Mouse (Mus musculus): ENCODE measurements around the gene Inhbe. TPM values are rescaled to one million over a fixed set of nuclear protein-coding genes. Genes with fewer than 3 reads are reported as not detected.

The Inhbe gene
- polyA plus RNA-seq, 1 experiment from 2014 or later = not detected

DNA sequence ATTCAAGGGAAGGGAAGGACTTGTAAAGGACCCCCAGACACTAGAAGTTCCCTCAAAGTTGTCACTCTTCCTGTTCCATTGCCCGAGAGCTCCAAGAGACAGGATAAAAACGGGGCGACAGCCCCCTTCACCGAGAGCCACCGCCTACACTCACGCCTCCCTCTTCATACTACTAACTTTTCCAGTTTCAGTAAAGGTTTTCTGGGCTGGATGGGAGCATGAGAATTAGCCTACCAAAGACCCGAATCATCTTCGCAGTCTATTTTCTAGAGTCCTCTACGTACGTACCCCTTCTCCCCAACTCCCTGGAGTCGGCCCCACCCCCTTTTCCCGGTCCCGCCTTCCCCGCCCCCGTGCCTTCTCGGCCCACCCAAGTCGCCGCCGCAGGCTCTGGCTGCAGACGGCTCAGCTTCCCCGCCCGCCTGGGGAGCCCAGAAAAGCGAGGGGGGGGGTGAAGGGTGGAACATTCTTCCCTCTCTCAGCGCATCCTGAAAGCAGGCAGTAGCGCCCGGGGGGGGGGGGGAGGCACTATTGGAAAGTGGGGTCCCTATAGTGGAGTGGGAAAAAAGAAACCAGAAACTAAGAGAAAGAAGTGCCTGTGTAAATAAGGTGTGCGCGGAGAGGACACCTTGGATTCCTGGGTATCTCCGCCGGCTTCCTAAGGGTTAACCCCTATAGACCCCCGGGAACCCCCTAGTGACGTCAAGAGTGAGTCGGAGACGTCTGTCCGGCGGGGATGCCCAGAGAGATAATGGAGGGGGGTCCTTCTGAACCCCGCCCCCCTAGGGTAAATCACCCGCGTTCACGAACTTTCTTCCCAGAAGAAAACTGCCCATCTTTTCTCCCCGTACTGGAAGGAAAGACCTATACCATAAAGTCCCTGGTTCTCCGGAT, 14.3 kb downstream of the Inhbe start:
- Histone ChIP-seq H3K27ac (ENCODE audit: low read length) (peak overlapping the region; percentile 94), H3K27me3 (ENCODE audit: control insufficient read depth, insufficient read depth, low read depth, low read length) (peaks cover 7% of the 10 kb centered on the region), H3K4me3 (ENCODE audit: low read length) (peak overlapping the region; percentile 62), H3K36me3 (ENCODE audit: control insufficient read depth, insufficient read depth, low read length) (no peaks in the 10 kb centered on the region), H3K9me3 (ENCODE audit: control insufficient read depth, low read length) (no peaks in the 10 kb centered on the region), H3K4me1 (replicated peaks; ENCODE audit: control insufficient read depth, insufficient read depth, low read length) (peaks cover 14% of the 10 kb centered on the region), H3K9ac (ENCODE audit: low read length) (peak overlapping the region; percentile 66), H3K4me2 (ENCODE audit: low read depth, low read length) (peak overlapping the region; percentile 97)
- under 1% methylated on average over 40 of the region's 42 CpGs for WGBS
- ATAC-seq (ENCODE audit: low read depth) = peak; percentile 77

DNA sequence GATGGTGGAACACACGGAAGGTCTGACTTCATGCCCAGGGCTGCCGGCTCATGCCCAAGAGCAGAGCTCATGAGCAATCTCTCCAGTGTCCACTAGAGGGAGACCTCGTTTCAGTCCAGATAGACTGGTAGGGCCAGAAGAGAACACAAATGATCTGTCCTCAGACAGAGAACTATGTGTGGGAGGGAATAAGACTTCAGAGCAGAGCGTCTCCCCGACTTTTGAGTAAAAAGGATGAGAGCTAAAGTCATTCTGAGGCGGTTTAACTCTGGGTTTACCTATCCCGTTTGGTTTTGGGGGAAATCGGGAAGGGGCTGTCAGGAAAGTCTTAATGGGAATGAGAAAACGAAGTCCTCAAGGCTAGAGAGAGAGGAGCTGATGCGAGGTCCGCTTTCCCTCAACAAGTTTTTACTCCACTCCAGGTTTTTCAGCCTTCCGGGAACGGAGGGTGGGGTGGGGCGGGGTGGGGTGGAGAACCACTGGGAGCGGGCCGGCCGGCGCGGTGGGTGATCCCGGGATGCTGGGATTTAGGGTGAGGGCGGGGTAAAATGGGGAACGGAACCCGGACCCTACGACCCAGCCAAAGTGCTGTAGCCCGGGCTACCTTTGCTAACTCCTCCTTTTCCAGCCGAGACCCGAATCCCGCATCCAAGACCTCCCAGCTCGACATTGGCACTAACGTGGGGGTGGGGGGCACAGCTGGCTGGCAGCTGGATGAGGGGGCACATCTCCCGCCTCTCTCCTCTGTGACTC, 15.1 kb downstream of the Inhbe start:
- peak overlapping the region; percentile 97 for H3K4me2 ChIP-seq (ENCODE audit: low read depth, low read length)
- peak overlapping the region; percentile 62 for H3K4me3 ChIP-seq (ENCODE audit: low read length)
- peak; percentile 72 for ATAC-seq (ENCODE audit: low read depth)
- peaks cover 3% of the 10 kb centered on the region; the same call in 1 of the 2 replicates for H3K36me3 ChIP-seq (ENCODE audit: control insufficient read depth, insufficient read depth, low read length)
- peaks cover 7% of the 10 kb centered on the region for H3K27me3 ChIP-seq (ENCODE audit: control insufficient read depth, insufficient read depth, low read depth, low read length)
- H3K27ac ChIP-seq (ENCODE audit: low read length) = peak overlapping the region; percentile 94
- H3K4me1 ChIP-seq (replicated peaks; ENCODE audit: control insufficient read depth, insufficient read depth, low read length) = peaks cover 14% of the 10 kb centered on the region
- H3K9ac ChIP-seq (ENCODE audit: low read length) = peak overlapping the region; percentile 66
- WGBS = under 1% methylated on average over 31 of the region's 31 CpGs
- H3K9me3 ChIP-seq (ENCODE audit: control insufficient read depth, low read length) = no peaks in the 10 kb centered on the region

DNA sequence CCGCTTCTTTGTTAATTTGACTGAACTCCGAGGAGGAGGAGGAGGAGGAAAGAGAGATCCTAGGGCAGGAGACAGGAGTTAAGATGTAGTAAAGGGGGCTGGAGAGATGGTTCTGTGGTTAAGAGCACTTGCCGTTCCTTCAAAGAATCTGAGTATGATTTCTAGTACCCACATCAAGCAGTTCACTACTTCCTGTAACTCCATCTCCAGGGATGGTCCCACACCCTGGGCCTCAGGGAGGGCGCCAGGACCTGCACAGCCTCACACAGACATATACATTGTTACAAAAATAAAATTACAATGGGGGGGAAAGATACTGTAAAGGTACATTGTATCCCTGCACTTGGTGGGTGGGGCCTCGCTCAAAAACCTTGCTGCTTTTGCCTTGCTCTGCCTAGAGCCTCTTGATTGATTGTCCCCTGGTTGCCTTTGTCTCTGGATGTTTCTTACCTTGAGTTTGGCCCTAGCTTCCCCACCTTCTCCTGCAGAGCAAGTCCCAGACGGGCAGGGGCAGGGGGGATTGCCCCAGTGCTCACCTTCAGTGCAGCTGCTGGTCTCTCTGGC, 16.6 kb downstream of the Inhbe start:
- H3K9ac ChIP-seq (ENCODE audit: low read length) = no peak overlapping the region
- no peak overlapping the region for H3K27ac ChIP-seq (ENCODE audit: low read length)
- peaks cover 8% of the 10 kb centered on the region; the same call in 1 of the 2 replicates for H3K36me3 ChIP-seq (ENCODE audit: control insufficient read depth, insufficient read depth, low read length)
- ATAC-seq (ENCODE audit: low read depth) = no peak
- 70% methylated on average over 6 of the region's 6 CpGs for WGBS
- no peak overlapping the region for H3K4me3 ChIP-seq (ENCODE audit: low read length)
- peaks cover 14% of the 10 kb centered on the region for H3K4me1 ChIP-seq (replicated peaks; ENCODE audit: control insufficient read depth, insufficient read depth, low read length)
- H3K9me3 ChIP-seq (ENCODE audit: control insufficient read depth, low read length) = no peaks in the 10 kb centered on the region
- H3K4me2 ChIP-seq (ENCODE audit: low read depth, low read length) = no peak overlapping the region
- H3K27me3 ChIP-seq (ENCODE audit: control insufficient read depth, insufficient read depth, low read depth, low read length) = peaks cover 7% of the 10 kb centered on the region

DNA sequence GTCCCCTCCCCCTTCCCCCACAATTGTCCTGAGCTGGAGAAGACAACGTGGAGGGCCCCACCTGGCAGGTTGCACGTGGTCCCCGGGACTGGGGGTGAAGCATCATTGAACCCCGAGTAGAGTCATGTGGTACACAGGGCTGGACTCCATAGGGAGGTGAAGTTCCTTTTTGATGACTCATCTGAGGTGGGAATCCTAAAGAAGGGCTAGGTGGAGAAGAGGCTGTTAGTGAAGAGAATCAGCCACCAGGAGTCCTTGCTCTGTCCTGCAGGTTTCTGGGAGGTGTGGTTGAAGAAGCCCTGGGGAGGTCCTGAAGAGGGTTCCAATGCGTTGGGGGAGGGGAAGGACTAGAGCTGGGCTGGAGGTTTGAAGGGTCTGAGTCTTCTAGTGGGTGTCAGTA, 17.3 kb downstream of the Inhbe start:
- H3K27ac ChIP-seq (ENCODE audit: low read length) = no peak overlapping the region
- peaks cover 9% of the 10 kb centered on the region for H3K4me1 ChIP-seq (replicated peaks; ENCODE audit: control insufficient read depth, insufficient read depth, low read length)
- 60% methylated on average over 5 of the region's 5 CpGs for whole genome bisulfite sequencing
- H3K36me3 ChIP-seq (ENCODE audit: control insufficient read depth, insufficient read depth, low read length) = peaks cover 8% of the 10 kb centered on the region; the same call in 1 of the 2 replicates
- no peak overlapping the region for H3K4me3 ChIP-seq (ENCODE audit: low read length)
- peaks cover 7% of the 10 kb centered on the region for H3K27me3 ChIP-seq (ENCODE audit: control insufficient read depth, insufficient read depth, low read depth, low read length)
- no peak overlapping the region for H3K4me2 ChIP-seq (ENCODE audit: low read depth, low read length)
- no peak for ATAC-seq (ENCODE audit: low read depth)
- no peak overlapping the region for H3K9ac ChIP-seq (ENCODE audit: low read length)
- no peaks in the 10 kb centered on the region for H3K9me3 ChIP-seq (ENCODE audit: control insufficient read depth, low read length)

DNA sequence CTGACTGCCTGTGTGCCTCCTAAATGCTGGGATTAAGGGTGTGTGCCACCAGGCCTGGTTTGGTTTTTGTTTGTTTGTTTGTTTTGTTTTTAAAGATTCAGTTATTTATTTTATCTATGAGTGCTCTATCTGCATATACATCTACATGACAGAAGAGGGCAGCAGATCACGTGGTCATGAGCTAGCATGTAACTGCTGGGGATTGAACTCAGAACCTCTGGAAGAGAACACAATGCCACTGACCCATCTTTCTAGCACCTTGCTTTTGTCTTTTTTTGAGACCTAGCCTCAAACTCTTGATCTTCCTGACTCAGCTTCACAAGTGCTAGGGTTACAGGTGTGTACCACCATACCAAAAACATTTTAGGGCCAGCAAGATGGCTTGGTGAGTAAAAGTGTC, 18.9 kb downstream of the Inhbe start:
- no peak for ATAC-seq (ENCODE audit: low read depth)
- Histone ChIP-seq H3K9ac (ENCODE audit: low read length) (no peak overlapping the region), H3K4me3 (ENCODE audit: low read length) (no peak overlapping the region), H3K36me3 (ENCODE audit: control insufficient read depth, insufficient read depth, low read length) (peaks cover 8% of the 10 kb centered on the region; the same call in 1 of the 2 replicates), H3K4me2 (ENCODE audit: low read depth, low read length) (no peak overlapping the region), H3K9me3 (ENCODE audit: control insufficient read depth, low read length) (no peaks in the 10 kb centered on the region), H3K27ac (ENCODE audit: low read length) (no peak overlapping the region), H3K4me1 (replicated peaks; ENCODE audit: control insufficient read depth, insufficient read depth, low read length) (peaks cover 6% of the 10 kb centered on the region), H3K27me3 (ENCODE audit: control insufficient read depth, insufficient read depth, low read depth, low read length) (peaks cover 3% of the 10 kb centered on the region; the same call in 1 of the 2 replicates)
- 54% methylated on average over 1 of the region's 1 CpGs for WGBS

DNA sequence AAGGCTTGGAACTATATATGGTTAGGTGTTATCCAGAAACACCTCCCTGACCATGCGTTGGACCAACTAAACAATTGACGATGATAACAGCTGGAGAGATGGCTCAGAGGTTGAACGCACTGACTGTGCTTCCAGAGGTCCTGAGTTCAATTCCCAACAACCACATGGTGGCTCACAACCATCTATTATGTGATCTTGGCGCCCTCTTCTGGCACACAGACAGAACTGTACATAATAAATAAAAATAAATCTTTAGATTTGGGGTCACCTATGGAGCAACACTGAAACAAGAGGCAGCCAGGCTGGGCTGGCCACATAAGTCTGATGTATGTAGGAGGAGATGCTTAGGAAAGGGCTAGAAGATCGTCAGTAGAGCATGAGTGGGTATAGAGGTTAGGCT, 21.1 kb downstream of the Inhbe start:
- H3K9me3 ChIP-seq (ENCODE audit: control insufficient read depth, low read length) = no peaks in the 10 kb centered on the region
- peaks cover 8% of the 10 kb centered on the region; the same call in 1 of the 2 replicates for H3K36me3 ChIP-seq (ENCODE audit: control insufficient read depth, insufficient read depth, low read length)
- no peak overlapping the region for H3K4me3 ChIP-seq (ENCODE audit: low read length)
- H3K4me1 ChIP-seq (replicated peaks; ENCODE audit: control insufficient read depth, insufficient read depth, low read length) = no peaks in the 10 kb centered on the region
- ATAC-seq (ENCODE audit: low read depth) = no peak
- no peak overlapping the region for H3K27ac ChIP-seq (ENCODE audit: low read length)
- H3K9ac ChIP-seq (ENCODE audit: low read length) = no peak overlapping the region
- H3K4me2 ChIP-seq (ENCODE audit: low read depth, low read length) = no peak overlapping the region
- H3K27me3 ChIP-seq (ENCODE audit: control insufficient read depth, insufficient read depth, low read depth, low read length) = peaks cover 9% of the 10 kb centered on the region
- WGBS = 63% methylated on average over 5 of the region's 5 CpGs

DNA sequence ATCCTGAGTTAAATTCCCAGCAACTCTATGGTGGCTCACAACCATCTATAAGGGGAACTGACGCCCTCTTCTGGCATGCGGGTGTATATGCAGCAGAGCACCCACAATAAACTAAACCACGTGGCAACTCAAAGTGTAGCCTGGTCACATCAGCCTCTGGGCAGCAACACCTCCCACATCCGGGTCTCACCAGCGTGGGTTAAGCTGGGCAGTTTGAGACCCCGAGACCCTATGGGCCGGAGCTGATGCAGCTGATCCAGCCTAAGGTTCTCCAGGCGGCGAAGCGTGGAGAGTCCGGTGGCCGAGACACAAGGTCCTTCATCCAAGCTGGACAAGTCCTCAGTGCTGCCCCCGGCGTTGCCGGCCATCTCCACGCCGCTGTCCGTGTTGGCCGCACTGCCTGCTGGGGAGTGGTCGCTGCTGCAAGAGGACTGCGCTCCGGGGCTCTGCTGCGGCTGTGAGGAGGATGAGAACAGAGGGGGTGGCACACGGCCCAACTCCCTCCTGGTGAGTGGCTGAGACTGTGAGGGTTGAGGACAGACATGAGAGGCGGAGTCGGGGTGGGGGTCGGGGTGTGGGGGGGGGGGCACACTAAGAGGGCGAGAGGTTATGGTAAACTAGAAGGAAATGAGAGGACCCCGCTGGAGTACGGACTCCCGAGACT, 21.9 kb downstream of the Inhbe start:
- no peak overlapping the region for H3K9ac ChIP-seq (ENCODE audit: low read length)
- peaks cover 17% of the 10 kb centered on the region for H3K27me3 ChIP-seq (ENCODE audit: control insufficient read depth, insufficient read depth, low read depth, low read length)
- no peak for ATAC-seq (ENCODE audit: low read depth)
- no peak overlapping the region for H3K4me3 ChIP-seq (ENCODE audit: low read length)
- H3K4me2 ChIP-seq (ENCODE audit: low read depth, low read length) = no peak overlapping the region
- 50% methylated on average over 31 of the region's 31 CpGs for WGBS
- no peak overlapping the region for H3K27ac ChIP-seq (ENCODE audit: low read length)
- no peaks in the 10 kb centered on the region for H3K4me1 ChIP-seq (replicated peaks; ENCODE audit: control insufficient read depth, insufficient read depth, low read length)
- no peaks in the 10 kb centered on the region; the same call in 1 of the 2 replicates for H3K9me3 ChIP-seq (ENCODE audit: control insufficient read depth, low read length)
- H3K36me3 ChIP-seq (ENCODE audit: control insufficient read depth, insufficient read depth, low read length) = peaks cover 8% of the 10 kb centered on the region; the same call in 1 of the 2 replicates

DNA sequence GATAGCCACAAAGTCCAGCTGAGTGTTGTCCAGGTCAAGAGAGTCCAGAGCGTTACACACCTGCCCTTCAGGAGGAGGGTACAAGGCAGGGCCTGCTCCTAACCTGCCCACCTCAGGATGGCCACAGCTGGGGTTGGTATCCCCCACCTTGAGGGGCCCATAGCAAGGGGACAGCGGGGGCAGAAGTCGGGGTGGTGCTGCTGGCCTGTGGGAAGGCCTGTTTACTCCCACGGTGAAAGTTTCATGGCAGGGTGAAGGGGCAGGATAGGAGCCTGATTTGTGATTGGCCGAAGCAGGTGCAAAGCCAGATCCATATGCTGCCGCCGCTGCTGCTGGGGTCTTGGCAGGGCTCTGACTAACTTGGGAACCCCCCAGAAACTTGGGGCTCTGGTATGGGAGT, 24.0 kb downstream of the Inhbe start:
- Histone ChIP-seq H3K4me2 (ENCODE audit: low read depth, low read length) (no peak overlapping the region), H3K27me3 (ENCODE audit: control insufficient read depth, insufficient read depth, low read depth, low read length) (peaks cover 38% of the 10 kb centered on the region), H3K4me1 (replicated peaks; ENCODE audit: control insufficient read depth, insufficient read depth, low read length) (peaks cover 11% of the 10 kb centered on the region), H3K9me3 (ENCODE audit: control insufficient read depth, low read length) (peaks cover 4% of the 10 kb centered on the region; the same call in 1 of the 2 replicates), H3K36me3 (ENCODE audit: control insufficient read depth, insufficient read depth, low read length) (peaks cover 8% of the 10 kb centered on the region; the same call in 1 of the 2 replicates), H3K9ac (ENCODE audit: low read length) (no peak overlapping the region), H3K4me3 (ENCODE audit: low read length) (no peak overlapping the region), H3K27ac (ENCODE audit: low read length) (no peak overlapping the region)
- no peak for ATAC-seq (ENCODE audit: low read depth)
- WGBS = 72% methylated on average over 7 of the region's 7 CpGs
